Mouse (Mus musculus): ENCODE measurements around the gene B4galt5. TPM values are rescaled to one million over a fixed set of nuclear protein-coding genes. Genes with fewer than 3 reads are reported as not detected.

B4galt5 gene
- total and polyA plus RNA-seq, 3 experiments = 12.5 to 17.6 (median 13.5) TPM

- TF ChIP-seq ZC3H11A (IDR thresholded peaks at IDR 0.05; ENCODE audit: low read depth, low read length) = no peak
- peak; percentile 28; the same call in 1 of the 2 replicates for TF ChIP-seq CHD2 (IDR thresholded peaks at IDR 0.05; ENCODE audit: low read length)
- TF ChIP-seq CTCF (conservative IDR thresholded peaks at IDR 0.05 in 1 of 2, IDR thresholded peaks at IDR 0.05 in 1 of 2; ENCODE audit: low read depth in 2 of 2, low read length in 2 of 2) = no peak
- TF ChIP-seq JUN (IDR thresholded peaks at IDR 0.05; ENCODE audit: insufficient read depth, low read depth, low read length) = no peak
- TF ChIP-seq TCF12 (IDR thresholded peaks at IDR 0.05; ENCODE audit: low read depth, low read length) = peak; percentile 81
- TF ChIP-seq EP300 (IDR thresholded peaks at IDR 0.05; ENCODE audit: low read length) = peak; percentile 35; the same call in 1 of the 2 replicates
- no peak for TF ChIP-seq PAX5 (IDR thresholded peaks at IDR 0.05; ENCODE audit: low read length)
- peak; percentile 85 for TF ChIP-seq MEF2A (IDR thresholded peaks at IDR 0.05; ENCODE audit: borderline replicate concordance, low read depth, low read length)
- TF ChIP-seq ETS1 (conservative IDR thresholded peaks at IDR 0.05; ENCODE audit: low read depth, low read length) = peak; percentile 91
- no peak for TF ChIP-seq NRF1 (IDR thresholded peaks at IDR 0.05; ENCODE audit: low read depth, low read length)
- peak; percentile 23; the same call in 1 of the 2 replicates for TF ChIP-seq MAX (IDR thresholded peaks at IDR 0.05; ENCODE audit: low read length)
- TF ChIP-seq TBP (conservative IDR thresholded peaks at IDR 0.05; ENCODE audit: low read depth, low read length) = 0 out of 2 replicates have a peak, but pooled peaks have one; percentile 52
- peak; percentile 73 for TF ChIP-seq NELFE (IDR thresholded peaks at IDR 0.05; ENCODE audit: low read depth, low read length)
- TF ChIP-seq UBTF (IDR thresholded peaks at IDR 0.05; ENCODE audit: low read depth, low read length) = no peak
- TF ChIP-seq MXI1 (IDR thresholded peaks at IDR 0.05; ENCODE audit: low read depth, low read length) = no peak; the same call in 1 of the 2 replicates
- no peak for TF ChIP-seq USF1 (IDR thresholded peaks at IDR 0.05; ENCODE audit: low read depth, low read length)
- TF ChIP-seq ELF1 (IDR thresholded peaks at IDR 0.05; ENCODE audit: low read depth, low read length) = peak; percentile 85
Measured at GRCm38 (mm10) chr2:167368328-167368727, 19.3 kb upstream of the B4galt5 start (continued).

- H3K36me3 ChIP-seq (replicated peaks in 1 of 2; ENCODE audit: control insufficient read depth in 1 of 2, insufficient read depth in 1 of 2, low read length in 1 of 2) = peaks cover 5 to 16% of the 10 kb centered on the region in 2 experiments
- H3K79me2 ChIP-seq (replicated peaks; ENCODE audit: control insufficient read depth, extremely low read depth, insufficient read depth, poor library complexity, severe bottlenecking) = no peaks in the 10 kb centered on the region
- dilution Hi-C loops (cut with MboI; ENCODE audit: extremely low pct_ligation_motif_present, extremely low pct_unique_long_range_greater_than_20kb, low sequenced_read_pairs) = no loop called here
- TF ChIP-seq MXI1 (IDR thresholded peaks at IDR 0.05; ENCODE audit: low read depth, low read length) (peak; percentile 87), ZMIZ1 (IDR thresholded peaks at IDR 0.05; ENCODE audit: low read depth, low read length) (peak; percentile 17; the same call in 1 of the 2 replicates), POLR2AphosphoS2 (IDR thresholded peaks at IDR 0.05; ENCODE audit: low read depth, low read length) (no peak; the same call in 1 of the 2 replicates), MAX (IDR thresholded peaks at IDR 0.05; ENCODE audit: low read length) (peak; percentile 75), SIN3A (IDR thresholded peaks at IDR 0.05; ENCODE audit: low read length) (0 out of 2 replicates have a peak, but pooled peaks have one; percentile 26), POLR2A (IDR thresholded peaks at IDR 0.05; ENCODE audit: low read depth, low read length) (no peak; the same call in 1 of the 2 replicates), TCF12 (IDR thresholded peaks at IDR 0.05; ENCODE audit: low read depth, low read length) (peak; percentile 38; the same call in 1 of the 2 replicates), ZC3H11A (IDR thresholded peaks at IDR 0.05; ENCODE audit: low read depth, low read length) (no peak), ELF1 (IDR thresholded peaks at IDR 0.05; ENCODE audit: low read depth, low read length) (0 out of 2 replicates have a peak, but pooled peaks have one; percentile 43), CHD2 (IDR thresholded peaks at IDR 0.05; ENCODE audit: low read length) (peak; percentile 49; the same call in 1 of the 2 replicates), RCOR1 (conservative IDR thresholded peaks at IDR 0.05; ENCODE audit: low read depth, low read length) (peak; percentile 39; the same call in 1 of the 2 replicates), CTCF (conservative IDR thresholded peaks at IDR 0.05 in 1 of 2, IDR thresholded peaks at IDR 0.05 in 1 of 2; ENCODE audit: low read depth in 2 of 2, low read length in 2 of 2) (peak in 1 of 2 experiments; percentile 28; a peak in 2 of 4 replicates), IRF4 (IDR thresholded peaks at IDR 0.05; ENCODE audit: low read depth, low read length) (peak; percentile 44; the same call in 1 of the 2 replicates), MYC (IDR thresholded peaks at IDR 0.05; ENCODE audit: low read depth, low read length) (peak; percentile 93), ETS1 (conservative IDR thresholded peaks at IDR 0.05; ENCODE audit: low read depth, low read length) (0 out of 2 replicates have a peak, but pooled peaks have one; percentile 2), NELFE (IDR thresholded peaks at IDR 0.05; ENCODE audit: low read depth, low read length) (no peak), BHLHE40 (IDR thresholded peaks at IDR 0.05; ENCODE audit: low read depth, low read length) (peak; percentile 44), SMC3 (IDR thresholded peaks at IDR 0.05; ENCODE audit: low read depth, low read length) (peak; percentile 22), TBP (conservative IDR thresholded peaks at IDR 0.05; ENCODE audit: low read depth, low read length) (peak; percentile 10; the same call in 1 of the 2 replicates), NRF1 (IDR thresholded peaks at IDR 0.05; ENCODE audit: low read depth, low read length) (0 out of 2 replicates have a peak, but pooled peaks have one; percentile 38)
- H3K9ac ChIP-seq (ENCODE audit: insufficient read depth, low read depth) = peak overlapping the region; percentile 96
- in situ Hi-C loops (cut with MboI; ENCODE audit: low pct_ligation_motif_present, low pct_unique_long_range_greater_than_20kb, low sequenced_read_pairs) = no loop called here
- peak overlapping the region; percentile 60 to 86 (median 61) for H3K4me3 ChIP-seq (replicated peaks in 1 of 3; ENCODE audit: low read depth in 2 of 3, low read length in 2 of 3, poor library complexity in 1 of 3)
- peak; percentile 89 for DNase-seq (ENCODE audit: extremely low read depth)
- no peaks in the 10 kb centered on the region for H3K27me3 ChIP-seq (replicated peaks)
- H3K4me1 ChIP-seq (ENCODE audit: control insufficient read depth in 1 of 2, insufficient read depth in 2 of 2) = peaks cover 20 to 59% of the 10 kb centered on the region in 2 experiments
- peak overlapping the region; percentile 81 for H3K4me2 ChIP-seq (ENCODE audit: insufficient read depth, low read depth, poor library complexity, severe bottlenecking)
- peaks cover 8% of the 10 kb centered on the region for H3K9me3 ChIP-seq (replicated peaks; ENCODE audit: low read length)
- peak overlapping the region; percentile 98 for H3K27ac ChIP-seq (ENCODE audit: insufficient read depth, low read depth)
Measured at GRCm38 (mm10) chr2:167367777-167368281, 18.8 kb upstream of the B4galt5 start.
